Mouse (Mus musculus): ENCODE data around the gene Mtmr3. TPM values are rescaled to one million over a fixed set of nuclear protein-coding genes. Genes with fewer than 3 reads are reported as not detected.
"Not testable (repeated sequence)": the region's sequence is repeated elsewhere in the genome, so short reads cannot be mapped to it uniquely, and the experiment has no call there.

The Mtmr3 gene
- polyA plus RNA-seq, 1 experiment from 2014 or later, result 15.4 TPM

DNA sequence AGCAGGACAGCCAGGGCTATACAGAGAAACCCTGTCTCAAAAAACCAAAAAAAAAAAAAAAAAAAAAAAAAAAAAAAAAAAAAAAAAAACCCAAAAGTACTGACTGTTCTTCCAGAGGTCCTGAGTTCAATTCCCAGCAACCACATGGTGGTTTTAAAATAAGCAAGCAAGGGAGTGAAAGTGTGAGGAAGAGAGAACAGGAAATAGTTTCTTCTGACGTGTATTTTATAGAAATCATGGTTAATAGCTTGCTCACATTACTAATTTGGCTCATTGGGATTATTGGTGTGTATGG lies 50.1 kb downstream of the Mtmr3 start:
- H3K4me2 ChIP-seq (ENCODE audit: low read depth, low read length); H3K4me1 ChIP-seq (ENCODE audit: control insufficient read depth, insufficient read depth, low read length); ATAC-seq; H3K9ac ChIP-seq (ENCODE audit: low read depth, low read length); H3K9me3 ChIP-seq (ENCODE audit: control insufficient read depth, low read length); H3K36me3 ChIP-seq (ENCODE audit: control insufficient read depth, insufficient read depth, low read length); H3K27ac ChIP-seq (ENCODE audit: low read length); H3K4me3 ChIP-seq (ENCODE audit: low read length); H3K27me3 ChIP-seq (replicated peaks; ENCODE audit: control insufficient read depth, insufficient read depth, low read length): not testable (repeated sequence)
- WGBS, result 94% methylated on average over 1 of the region's 1 CpGs

DNA sequence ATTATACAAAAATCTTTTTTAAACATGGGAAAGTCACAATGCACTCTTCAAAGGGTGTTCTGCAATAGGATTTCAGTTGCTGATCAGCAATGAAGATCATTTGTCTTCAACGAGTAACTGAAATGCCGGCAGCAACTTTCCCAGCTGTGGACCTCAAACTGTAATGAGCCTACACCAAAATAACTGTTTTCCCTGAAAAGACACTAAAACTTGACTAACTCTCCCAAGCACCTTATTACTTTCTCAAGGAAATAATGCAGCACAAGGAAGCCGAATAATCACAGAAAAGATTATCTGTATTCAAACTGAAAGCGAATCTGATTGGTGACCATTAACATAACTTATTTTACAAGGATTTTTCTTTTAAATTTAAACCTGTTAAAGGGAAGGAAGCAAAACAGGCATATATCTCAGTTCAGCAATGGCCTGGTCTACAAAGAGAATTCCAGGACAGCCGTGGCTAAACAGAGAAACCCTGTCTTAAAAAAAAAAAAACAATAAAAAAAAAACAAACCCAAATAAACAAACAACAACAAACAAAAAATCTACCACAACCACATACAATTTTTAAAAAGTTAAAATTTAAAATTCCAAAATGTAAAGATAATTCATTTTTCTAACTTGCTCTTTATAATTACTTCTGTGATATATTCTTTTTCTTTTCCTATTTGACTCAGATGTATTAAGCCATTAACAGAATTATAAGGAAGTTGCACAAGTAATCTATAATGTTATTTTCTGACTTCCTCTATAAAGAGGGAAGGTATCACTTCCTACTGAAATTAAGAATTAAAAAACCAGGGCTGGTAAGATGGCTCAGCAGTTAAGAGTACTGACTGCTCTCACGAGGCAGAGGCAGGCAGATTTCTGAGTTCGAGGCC lies 50.7 kb downstream of the Mtmr3 start:
- no peak overlapping the region for H3K4me2 ChIP-seq (ENCODE audit: low read depth, low read length)
- no peak overlapping the region for H3K27ac ChIP-seq (ENCODE audit: low read length)
- H3K36me3 ChIP-seq (ENCODE audit: control insufficient read depth, insufficient read depth, low read length), result no peaks in the 10 kb centered on the region
- H3K27me3 ChIP-seq (replicated peaks; ENCODE audit: control insufficient read depth, insufficient read depth, low read length), result no peaks in the 10 kb centered on the region
- no peak for ATAC-seq
- H3K9me3 ChIP-seq (ENCODE audit: control insufficient read depth, low read length), result no peaks in the 10 kb centered on the region
- no peak overlapping the region for H3K9ac ChIP-seq (ENCODE audit: low read depth, low read length)
- H3K4me1 ChIP-seq (ENCODE audit: control insufficient read depth, insufficient read depth, low read length), result no peaks in the 10 kb centered on the region; the same call in 1 of the 2 replicates
- WGBS, result 78% methylated on average over 7 of the region's 7 CpGs
- no peak overlapping the region for H3K4me3 ChIP-seq (ENCODE audit: low read length)

DNA sequence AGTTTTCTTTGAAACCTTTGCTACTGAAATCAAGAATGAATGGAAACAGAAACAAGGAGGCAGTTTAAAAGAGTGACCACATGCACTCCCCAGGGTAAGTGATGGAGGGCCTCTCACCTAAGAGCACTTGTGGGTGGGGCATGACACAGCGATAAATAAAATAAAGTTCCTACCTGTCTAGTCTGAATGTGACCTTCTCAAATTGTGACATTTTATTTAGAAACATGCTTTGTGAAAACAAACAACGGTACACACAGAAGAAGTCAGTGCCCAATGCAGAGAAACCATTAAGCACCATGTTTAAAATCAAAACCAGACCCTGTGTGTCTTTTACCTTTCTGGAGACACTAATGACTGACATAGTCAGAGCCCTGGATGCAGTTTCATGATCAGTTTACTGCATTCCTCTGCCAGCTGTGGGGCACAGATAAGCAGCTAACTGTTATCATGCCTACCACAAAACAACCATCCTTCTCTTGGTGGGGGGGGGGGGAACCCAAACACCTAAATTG lies 51.6 kb downstream of the Mtmr3 start:
- Histone ChIP-seq H3K36me3 (ENCODE audit: control insufficient read depth, insufficient read depth, low read length) (no peaks in the 10 kb centered on the region), H3K9me3 (ENCODE audit: control insufficient read depth, low read length) (no peaks in the 10 kb centered on the region)

DNA sequence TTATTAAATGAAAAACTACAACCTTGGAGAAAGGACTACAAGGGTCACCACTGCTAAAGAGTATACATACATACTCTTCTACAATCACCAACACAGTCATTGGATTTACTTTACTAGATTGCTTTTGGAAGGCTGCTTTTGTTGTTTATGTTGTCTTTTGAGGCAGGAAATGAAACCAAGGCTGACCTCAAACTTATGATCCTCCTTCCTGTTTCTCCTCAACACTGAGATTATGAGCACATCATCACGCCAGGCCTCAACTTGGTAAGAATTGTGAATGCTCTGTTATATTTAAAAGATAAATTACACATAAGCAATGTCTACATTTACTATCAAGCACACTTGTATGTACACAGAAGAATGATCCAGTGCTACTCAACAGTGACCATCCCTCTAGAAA lies 58.0 kb downstream of the Mtmr3 start:
- H3K27me3 ChIP-seq (replicated peaks; ENCODE audit: control insufficient read depth, insufficient read depth, low read length), result no peaks in the 10 kb centered on the region
- H3K4me1 ChIP-seq (ENCODE audit: control insufficient read depth, insufficient read depth, low read length), result no peaks in the 10 kb centered on the region; the same call in 1 of the 2 replicates
- WGBS, result 72% methylated on average over 1 of the region's 1 CpGs
- no peak overlapping the region for H3K27ac ChIP-seq (ENCODE audit: low read length)
- H3K9me3 ChIP-seq (ENCODE audit: control insufficient read depth, low read length), result no peaks in the 10 kb centered on the region
- no peaks in the 10 kb centered on the region for H3K36me3 ChIP-seq (ENCODE audit: control insufficient read depth, insufficient read depth, low read length)
- H3K9ac ChIP-seq (ENCODE audit: low read depth, low read length), result no peak overlapping the region
- H3K4me3 ChIP-seq (ENCODE audit: low read length), result no peak overlapping the region
- ATAC-seq, result no peak
- no peak overlapping the region for H3K4me2 ChIP-seq (ENCODE audit: low read depth, low read length)

More for the DNA sequence above, 51.6 kb downstream of the Mtmr3 start:
- peak; percentile 74 for ATAC-seq
- no peak overlapping the region for H3K4me3 ChIP-seq (ENCODE audit: low read length)
- H3K4me1 ChIP-seq (ENCODE audit: control insufficient read depth, insufficient read depth, low read length), result no peaks in the 10 kb centered on the region; the same call in 1 of the 2 replicates
- no peak overlapping the region for H3K4me2 ChIP-seq (ENCODE audit: low read depth, low read length)
- no peaks in the 10 kb centered on the region for H3K27me3 ChIP-seq (replicated peaks; ENCODE audit: control insufficient read depth, insufficient read depth, low read length)
- 85% methylated on average over 2 of the region's 2 CpGs for WGBS
- no peak overlapping the region for H3K27ac ChIP-seq (ENCODE audit: low read length)
- H3K9ac ChIP-seq (ENCODE audit: low read depth, low read length), result no peak overlapping the region

DNA sequence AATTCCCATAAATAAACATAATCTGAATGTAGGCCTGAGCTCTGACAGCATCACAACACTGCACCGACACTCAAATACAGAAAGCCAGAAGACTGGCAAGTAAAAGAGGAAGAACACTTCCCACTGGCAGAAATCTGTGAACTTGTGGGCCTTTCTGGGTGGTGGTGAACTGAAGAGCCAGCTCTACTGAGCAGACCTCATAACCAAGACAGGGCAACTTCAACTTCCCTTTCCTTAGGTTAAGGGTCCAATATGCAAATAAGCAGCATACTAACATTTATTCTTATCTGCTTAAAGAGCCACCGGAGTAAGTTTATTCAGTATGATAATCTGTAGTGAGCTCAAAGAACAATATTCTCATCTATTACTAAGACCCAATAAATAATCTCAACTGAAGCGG lies 67.5 kb downstream of the Mtmr3 start:
- H3K9ac ChIP-seq (ENCODE audit: low read depth, low read length), result no peak overlapping the region
- peaks cover 9% of the 10 kb centered on the region; the same call in 1 of the 2 replicates for H3K36me3 ChIP-seq (ENCODE audit: control insufficient read depth, insufficient read depth, low read length)
- no peaks in the 10 kb centered on the region for H3K9me3 ChIP-seq (ENCODE audit: control insufficient read depth, low read length)
- ATAC-seq, result no peak
- H3K4me1 ChIP-seq (ENCODE audit: control insufficient read depth, insufficient read depth, low read length), result no peaks in the 10 kb centered on the region
- H3K27ac ChIP-seq (ENCODE audit: low read length), result no peak overlapping the region
- no peaks in the 10 kb centered on the region for H3K27me3 ChIP-seq (replicated peaks; ENCODE audit: control insufficient read depth, insufficient read depth, low read length)
- no peak overlapping the region for H3K4me2 ChIP-seq (ENCODE audit: low read depth, low read length)
- WGBS, result 88% methylated on average over 3 of the region's 3 CpGs
- no peak overlapping the region for H3K4me3 ChIP-seq (ENCODE audit: low read length)

DNA sequence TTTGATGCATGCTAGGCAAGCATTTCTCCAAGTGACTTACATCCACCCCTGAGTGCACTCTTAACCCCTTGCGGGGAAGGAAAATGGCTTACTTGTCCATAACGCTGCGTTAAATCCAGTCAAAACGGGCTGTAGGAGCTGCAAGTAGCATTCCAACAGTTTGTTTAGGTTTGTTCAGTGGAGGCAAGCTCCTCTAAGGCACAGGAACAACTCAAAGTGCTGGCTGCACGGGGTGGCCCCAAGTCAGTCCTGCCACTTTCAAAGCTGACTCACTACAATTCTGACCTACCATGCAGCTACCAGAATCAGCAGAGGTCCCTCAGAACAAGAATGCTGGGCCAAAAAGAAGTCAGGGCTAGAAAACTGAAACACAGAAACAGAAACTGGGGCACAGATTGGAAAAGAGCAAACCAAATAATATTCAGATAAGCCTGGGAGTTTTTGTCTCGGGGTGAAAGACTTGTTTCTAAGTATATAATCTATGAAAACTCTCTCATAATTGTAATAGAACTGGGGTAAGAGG lies 72.5 kb downstream of the Mtmr3 start:
- H3K4me2 ChIP-seq (ENCODE audit: low read depth, low read length), result no peak overlapping the region
- no peak overlapping the region for H3K9ac ChIP-seq (ENCODE audit: low read depth, low read length)
- no peaks in the 10 kb centered on the region for H3K4me1 ChIP-seq (ENCODE audit: control insufficient read depth, insufficient read depth, low read length)
- whole genome bisulfite sequencing, result 84% methylated on average over 6 of the region's 6 CpGs
- peaks cover 11% of the 10 kb centered on the region; the same call in 1 of the 2 replicates for H3K36me3 ChIP-seq (ENCODE audit: control insufficient read depth, insufficient read depth, low read length)
- H3K27ac ChIP-seq (ENCODE audit: low read length), result no peak overlapping the region
- H3K27me3 ChIP-seq (replicated peaks; ENCODE audit: control insufficient read depth, insufficient read depth, low read length), result no peaks in the 10 kb centered on the region
- H3K9me3 ChIP-seq (ENCODE audit: control insufficient read depth, low read length), result no peaks in the 10 kb centered on the region
- ATAC-seq, result no peak
- H3K4me3 ChIP-seq (ENCODE audit: low read length), result no peak overlapping the region

DNA sequence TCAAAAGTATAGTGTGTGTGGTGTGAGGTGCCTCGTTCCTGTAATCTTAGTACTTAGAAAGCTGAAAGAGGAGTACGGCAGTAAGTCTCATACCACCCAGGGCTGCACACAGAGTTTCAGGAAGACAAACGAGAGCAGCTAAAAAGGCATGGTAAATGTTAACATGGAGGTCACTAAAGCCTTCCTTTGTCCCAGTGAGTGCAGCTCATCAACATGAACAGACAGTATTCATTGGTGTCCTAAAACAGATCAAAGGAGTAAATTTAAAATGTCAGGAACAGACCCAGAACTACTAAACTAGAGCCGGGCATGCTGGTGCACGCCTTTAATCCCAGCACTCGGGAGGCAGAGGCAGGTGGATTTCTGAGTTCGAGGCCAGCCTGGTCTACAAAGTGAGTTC lies 75.7 kb downstream of the Mtmr3 start:
- no peaks in the 10 kb centered on the region for H3K4me1 ChIP-seq (ENCODE audit: control insufficient read depth, insufficient read depth, low read length)
- H3K27ac ChIP-seq (ENCODE audit: low read length), result no peak overlapping the region
- WGBS, result 84% methylated on average over 7 of the region's 7 CpGs
- no peak overlapping the region for H3K9ac ChIP-seq (ENCODE audit: low read depth, low read length)
- H3K9me3 ChIP-seq (ENCODE audit: control insufficient read depth, low read length), result no peaks in the 10 kb centered on the region
- H3K4me3 ChIP-seq (ENCODE audit: low read length), result no peak overlapping the region
- ATAC-seq, result no peak
- peaks cover 11% of the 10 kb centered on the region; the same call in 1 of the 2 replicates for H3K36me3 ChIP-seq (ENCODE audit: control insufficient read depth, insufficient read depth, low read length)
- H3K4me2 ChIP-seq (ENCODE audit: low read depth, low read length), result no peak overlapping the region
- no peaks in the 10 kb centered on the region for H3K27me3 ChIP-seq (replicated peaks; ENCODE audit: control insufficient read depth, insufficient read depth, low read length)

DNA sequence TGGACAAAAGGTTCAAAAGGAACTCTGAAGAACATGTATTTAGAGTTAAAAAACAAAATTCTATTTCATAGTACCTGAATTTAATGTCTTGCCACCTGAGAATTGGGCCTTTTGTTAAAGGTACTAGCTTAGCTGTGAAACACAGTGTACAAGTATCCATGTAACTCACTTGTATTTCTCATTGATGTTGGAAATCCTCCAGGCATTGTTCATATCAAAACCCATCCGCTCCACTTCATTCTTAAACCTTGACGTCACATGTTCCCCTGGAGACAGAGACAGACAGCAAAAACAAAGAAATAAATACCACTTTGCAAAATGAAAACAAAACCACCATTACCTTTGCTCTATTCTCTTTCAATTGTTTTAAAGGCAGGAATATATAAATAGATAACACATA lies 87.2 kb downstream of the Mtmr3 start:
- no peaks in the 10 kb centered on the region for H3K4me1 ChIP-seq (ENCODE audit: control insufficient read depth, insufficient read depth, low read length)
- H3K36me3 ChIP-seq (ENCODE audit: control insufficient read depth, insufficient read depth, low read length), result peaks cover 18% of the 10 kb centered on the region
- no peak overlapping the region for H3K9ac ChIP-seq (ENCODE audit: low read depth, low read length)
- WGBS, result 78% methylated on average over 2 of the region's 2 CpGs
- H3K4me3 ChIP-seq (ENCODE audit: low read length), result no peak overlapping the region
- H3K27ac ChIP-seq (ENCODE audit: low read length), result no peak overlapping the region
- H3K4me2 ChIP-seq (ENCODE audit: low read depth, low read length), result no peak overlapping the region
- no peaks in the 10 kb centered on the region for H3K9me3 ChIP-seq (ENCODE audit: control insufficient read depth, low read length)
- no peak for ATAC-seq
- no peaks in the 10 kb centered on the region for H3K27me3 ChIP-seq (replicated peaks; ENCODE audit: control insufficient read depth, insufficient read depth, low read length)

DNA sequence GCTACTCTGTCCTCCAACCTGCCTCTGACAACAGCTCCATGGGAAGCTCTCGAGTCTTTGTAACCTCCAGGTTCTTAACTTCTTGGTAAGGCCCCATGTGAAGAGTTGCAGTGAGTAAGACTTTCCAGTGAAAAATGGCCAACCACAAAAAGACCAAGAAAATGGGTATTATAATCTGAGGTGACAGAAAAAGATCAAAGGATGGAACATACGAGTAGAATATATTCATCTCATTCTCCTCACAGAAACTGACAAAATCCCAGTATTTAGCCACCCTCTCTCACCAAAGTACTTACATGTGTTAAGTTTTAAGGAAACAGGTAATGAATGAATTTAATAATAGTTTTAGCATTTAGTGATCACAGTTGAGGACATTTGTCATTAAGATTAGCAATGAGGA lies 88.2 kb downstream of the Mtmr3 start:
- no peak overlapping the region for H3K4me2 ChIP-seq (ENCODE audit: low read depth, low read length)
- no peaks in the 10 kb centered on the region for H3K9me3 ChIP-seq (ENCODE audit: control insufficient read depth, low read length)
- no peak overlapping the region for H3K4me3 ChIP-seq (ENCODE audit: low read length)
- no peak overlapping the region for H3K9ac ChIP-seq (ENCODE audit: low read depth, low read length)
- WGBS, result 92% methylated on average over 2 of the region's 2 CpGs
- H3K36me3 ChIP-seq (ENCODE audit: control insufficient read depth, insufficient read depth, low read length), result peaks cover 18% of the 10 kb centered on the region
- no peak for ATAC-seq
- no peaks in the 10 kb centered on the region for H3K4me1 ChIP-seq (ENCODE audit: control insufficient read depth, insufficient read depth, low read length)
- H3K27me3 ChIP-seq (replicated peaks; ENCODE audit: control insufficient read depth, insufficient read depth, low read length), result no peaks in the 10 kb centered on the region
- no peak overlapping the region for H3K27ac ChIP-seq (ENCODE audit: low read length)

All from intestine, embryonic 16.5 days (tissue).